Mouse (Mus musculus): ENCODE measurements around the gene Arid3a. TPM values are rescaled to one million over a fixed set of nuclear protein-coding genes. Genes with fewer than 3 reads are reported as not detected.

Gene Arid3a
- total RNA-seq, 1 experiment = 16.3 TPM

GRCm38 (mm10) chr10:79931797-79932196 is 5.0 kb downstream of the Arid3a start:
- in situ Hi-C loops (cut with MboI; ENCODE audit: low sequenced_read_pairs in 2 of 2, unreplicated experiment in 2 of 2) = no loop called here
- TF ChIP-seq MAFK (IDR thresholded peaks at IDR 0.05; ENCODE audit: insufficient read depth, low read depth, low read length) (no peak), CHD2 (IDR thresholded peaks at IDR 0.05; ENCODE audit: low read depth, low read length) (no peak), ZC3H11A (IDR thresholded peaks at IDR 0.05; ENCODE audit: borderline replicate concordance, low read depth, low read length) (no peak), ZNF384 (IDR thresholded peaks at IDR 0.05; ENCODE audit: low read depth, low read length) (no peak), HCFC1 (IDR thresholded peaks at IDR 0.05; ENCODE audit: borderline replicate concordance, insufficient read depth, low read length) (no peak)
- H3K4me1 ChIP-seq (ENCODE audit: control insufficient read depth in 2 of 2, insufficient read depth in 2 of 2, low read length in 2 of 2, poor library complexity in 1 of 2) = peaks cover 0 to 6% of the 10 kb centered on the region in 2 experiments; a peak in 1 of 4 replicates
- DNase-seq (ENCODE audit: low read depth, low spot score) = no peak
- H3K9me3 ChIP-seq (ENCODE audit: control insufficient read depth, insufficient read depth, low read depth, low read length) = no peaks in the 10 kb centered on the region
- no peak overlapping the region for H3K4me3 ChIP-seq (ENCODE audit: insufficient read depth in 1 of 2, low read depth in 1 of 2, low read length in 2 of 2, poor library complexity in 1 of 2, severe bottlenecking in 1 of 2)
- no peaks in the 10 kb centered on the region for H3K36me3 ChIP-seq (ENCODE audit: control insufficient read depth, insufficient read depth, low read length, poor library complexity, severe bottlenecking)
- no peak overlapping the region for H3K9ac ChIP-seq (ENCODE audit: insufficient read depth, low read depth, low read length, poor library complexity, severe bottlenecking)
- H3K27ac ChIP-seq (ENCODE audit: insufficient read depth, low read depth, low read length, poor library complexity, severe bottlenecking) = no peak overlapping the region

GRCm38 (mm10) chr10:79932736-79933135 is 5.9 kb downstream of the Arid3a start:
- no peak overlapping the region for H3K9ac ChIP-seq (ENCODE audit: insufficient read depth, low read depth, low read length, poor library complexity, severe bottlenecking)
- DNase-seq (ENCODE audit: low read depth, low spot score) = no peak
- H3K36me3 ChIP-seq (ENCODE audit: control insufficient read depth, insufficient read depth, low read length, poor library complexity, severe bottlenecking) = no peaks in the 10 kb centered on the region
- H3K9me3 ChIP-seq (ENCODE audit: control insufficient read depth, insufficient read depth, low read depth, low read length) = no peaks in the 10 kb centered on the region
- no peak overlapping the region for H3K27ac ChIP-seq (ENCODE audit: insufficient read depth, low read depth, low read length, poor library complexity, severe bottlenecking)
- TF ChIP-seq ZC3H11A (IDR thresholded peaks at IDR 0.05; ENCODE audit: borderline replicate concordance, low read depth, low read length) (no peak), ZNF384 (IDR thresholded peaks at IDR 0.05; ENCODE audit: low read depth, low read length) (no peak), MAFK (IDR thresholded peaks at IDR 0.05; ENCODE audit: insufficient read depth, low read depth, low read length) (no peak), HCFC1 (IDR thresholded peaks at IDR 0.05; ENCODE audit: borderline replicate concordance, insufficient read depth, low read length) (no peak), CHD2 (IDR thresholded peaks at IDR 0.05; ENCODE audit: low read depth, low read length) (no peak)
- H3K4me1 ChIP-seq (ENCODE audit: control insufficient read depth in 2 of 2, insufficient read depth in 2 of 2, low read length in 2 of 2, poor library complexity in 1 of 2) = peaks cover 0 to 6% of the 10 kb centered on the region in 2 experiments; a peak in 1 of 4 replicates
- in situ Hi-C loops (cut with MboI; ENCODE audit: low sequenced_read_pairs in 2 of 2, unreplicated experiment in 2 of 2) = no loop called here
- H3K4me3 ChIP-seq (ENCODE audit: insufficient read depth in 1 of 2, low read depth in 1 of 2, low read length in 2 of 2, poor library complexity in 1 of 2, severe bottlenecking in 1 of 2) = no peak overlapping the region

GRCm38 (mm10) chr10:79933145-79933679 is 6.4 kb downstream of the Arid3a start:
- H3K27ac ChIP-seq (ENCODE audit: insufficient read depth, low read depth, low read length, poor library complexity, severe bottlenecking) = no peak overlapping the region
- no peak overlapping the region for H3K9ac ChIP-seq (ENCODE audit: insufficient read depth, low read depth, low read length, poor library complexity, severe bottlenecking)
- H3K36me3 ChIP-seq (ENCODE audit: control insufficient read depth, insufficient read depth, low read length, poor library complexity, severe bottlenecking) = no peaks in the 10 kb centered on the region
- TF ChIP-seq CHD2 (IDR thresholded peaks at IDR 0.05; ENCODE audit: low read depth, low read length) (no peak), ZC3H11A (IDR thresholded peaks at IDR 0.05; ENCODE audit: borderline replicate concordance, low read depth, low read length) (no peak), MAFK (IDR thresholded peaks at IDR 0.05; ENCODE audit: insufficient read depth, low read depth, low read length) (no peak), ZNF384 (IDR thresholded peaks at IDR 0.05; ENCODE audit: low read depth, low read length) (no peak), HCFC1 (IDR thresholded peaks at IDR 0.05; ENCODE audit: borderline replicate concordance, insufficient read depth, low read length) (no peak)
- peaks cover 0 to 6% of the 10 kb centered on the region in 2 experiments; a peak in 1 of 4 replicates for H3K4me1 ChIP-seq (ENCODE audit: control insufficient read depth in 2 of 2, insufficient read depth in 2 of 2, low read length in 2 of 2, poor library complexity in 1 of 2)
- no peaks in the 10 kb centered on the region for H3K9me3 ChIP-seq (ENCODE audit: control insufficient read depth, insufficient read depth, low read depth, low read length)
- no peak overlapping the region for H3K4me3 ChIP-seq (ENCODE audit: insufficient read depth in 1 of 2, low read depth in 1 of 2, low read length in 2 of 2, poor library complexity in 1 of 2, severe bottlenecking in 1 of 2)
- no peak for DNase-seq (ENCODE audit: low read depth, low spot score)
- in situ Hi-C loops (cut with MboI; ENCODE audit: low sequenced_read_pairs in 2 of 2, unreplicated experiment in 2 of 2) = no loop called here

- H3K27ac ChIP-seq (ENCODE audit: insufficient read depth, low read depth, low read length, poor library complexity, severe bottlenecking) = no peak overlapping the region
- in situ Hi-C loops (cut with MboI; ENCODE audit: low sequenced_read_pairs in 2 of 2, unreplicated experiment in 2 of 2) = no loop called here
- H3K9me3 ChIP-seq (ENCODE audit: control insufficient read depth, insufficient read depth, low read depth, low read length) = no peaks in the 10 kb centered on the region
- no peak overlapping the region for H3K9ac ChIP-seq (ENCODE audit: insufficient read depth, low read depth, low read length, poor library complexity, severe bottlenecking)
- H3K36me3 ChIP-seq (ENCODE audit: control insufficient read depth, insufficient read depth, low read length, poor library complexity, severe bottlenecking) = no peaks in the 10 kb centered on the region
- TF ChIP-seq HCFC1 (IDR thresholded peaks at IDR 0.05; ENCODE audit: borderline replicate concordance, insufficient read depth, low read length) = no peak
- TF ChIP-seq ZC3H11A (IDR thresholded peaks at IDR 0.05; ENCODE audit: borderline replicate concordance, low read depth, low read length) = no peak
- no peak for TF ChIP-seq MAFK (IDR thresholded peaks at IDR 0.05; ENCODE audit: insufficient read depth, low read depth, low read length)
- TF ChIP-seq ZNF384 (IDR thresholded peaks at IDR 0.05; ENCODE audit: low read depth, low read length) = no peak
- TF ChIP-seq CHD2 (IDR thresholded peaks at IDR 0.05; ENCODE audit: low read depth, low read length) = no peak
- no peak overlapping the region for H3K4me3 ChIP-seq (ENCODE audit: insufficient read depth in 1 of 2, low read depth in 1 of 2, low read length in 2 of 2, poor library complexity in 1 of 2, severe bottlenecking in 1 of 2)
- no peak for DNase-seq (ENCODE audit: low read depth, low spot score)
- peaks cover 0 to 4% of the 10 kb centered on the region in 2 experiments; a peak in 1 of 4 replicates for H3K4me1 ChIP-seq (ENCODE audit: control insufficient read depth in 2 of 2, insufficient read depth in 2 of 2, low read length in 2 of 2, poor library complexity in 1 of 2)
Observed at GRCm38 (mm10) chr10:79933861-79934260, 7.0 kb downstream of the Arid3a start.
